Mouse (Mus musculus) forebrain, embryonic 16.5 days (tissue): ENCODE measurements around the gene Spata16. TPM values are rescaled to one million over a fixed set of nuclear protein-coding genes. Genes with fewer than 3 reads are reported as not detected.

Experiments
- ATAC-seq: fragments of 200-750 bp; cut with Nextera tagmentation; 2 replicates; pipeline ENCODE4 v1.8.0; 2017; ENCODE audit warnings: mild to moderate bottlenecking, moderate library complexity
- H3K27ac ChIP-seq: fragments of 300-500 bp; sonication (generic); 2 replicates; pipeline ENCODE4 v1.5.1; 2014; ENCODE audit warnings: low read length, control low read depth
- H3K27me3 ChIP-seq: fragments of 300-500 bp; sonication (generic); replicated peaks from 2 replicates; pipeline ENCODE4 v1.6.1; 2014; ENCODE audit warnings: low read length; ENCODE audit not compliant: control insufficient read depth, insufficient read depth
- H3K36me3 ChIP-seq: fragments of 300-500 bp; sonication (generic); 2 replicates; pipeline ENCODE4 v1.6.1; 2014; ENCODE audit not compliant: control insufficient read depth, insufficient read depth
- H3K4me1 ChIP-seq: fragments of 300-500 bp; sonication (generic); replicated peaks from 2 replicates; pipeline ENCODE4 v1.6.1; 2014; ENCODE audit warnings: low read length; ENCODE audit not compliant: control insufficient read depth, insufficient read depth
- H3K4me2 ChIP-seq: fragments of 300-500 bp; sonication (generic); 2 replicates; pipeline ENCODE4 v1.6.1; 2014; ENCODE audit warnings: mild to moderate bottlenecking, low read length, control low read depth
- H3K4me3 ChIP-seq: fragments of 300-500 bp; sonication (generic); replicated peaks from 2 replicates; pipeline ENCODE4 v1.5.1; 2014; ENCODE audit warnings: mild to moderate bottlenecking, low read length, control low read depth
- H3K9ac ChIP-seq: fragments of 300-500 bp; sonication (generic); replicated peaks from 2 replicates; pipeline ENCODE4 v1.6.1; 2014; ENCODE audit warnings: low read depth, low read length, control low read depth
- H3K9me3 ChIP-seq: fragments of 300-500 bp; sonication (generic); 2 replicates; pipeline ENCODE4 v1.6.1; 2016; ENCODE audit warnings: low read length; ENCODE audit not compliant: control insufficient read depth
- WGBS: fragments of 180-500 bp; shearing (Covaris S2); extraction: QIAGEN DNeasy Blood & Tissue Kit; methylation state at CpG from one replicate; pipeline ENCODE4 v1.1.7; 2014; 5-methylcytosine and 5-hydroxymethylcytosine counted together
- polyA plus RNA-seq: library from polyadenylated mRNA; unstranded; fragments of >200 nt; fragmentation: Nextera tagmentation; extraction: Ambion mirVana; gene quantifications from 2 replicates; pipeline ENCODE4 v1.2.1, GENCODE M21; 2015

Spata16 gene
- polyA plus RNA-seq, 1 experiment from 2014 or later = not detected

DNA sequence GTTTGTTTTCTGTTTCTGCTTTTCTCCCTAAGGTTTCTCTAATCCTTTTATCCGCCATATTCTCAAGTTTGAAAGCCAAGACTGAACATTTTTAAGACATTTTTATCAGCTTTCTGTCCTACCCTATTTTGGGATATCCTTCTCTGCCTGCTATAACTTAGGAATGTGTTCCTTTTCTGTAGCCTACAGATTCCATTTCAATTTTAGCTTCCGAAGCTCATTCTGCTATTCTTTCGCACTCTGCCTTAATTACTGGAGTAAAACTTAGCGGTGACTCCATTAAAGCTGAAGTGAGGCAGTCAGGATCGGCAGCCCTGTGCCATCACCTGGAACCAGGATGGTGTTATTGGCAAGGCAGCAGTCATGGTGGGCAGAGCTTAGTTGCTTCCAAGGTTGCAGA, 178.3 kb downstream of the Spata16 start:
- Histone ChIP-seq H3K4me1 (no peaks in the 10 kb centered on the region), H3K9ac (no peak overlapping the region), H3K4me2 (no peak overlapping the region), H3K4me3 (no peak overlapping the region), H3K36me3 (no peaks in the 10 kb centered on the region), H3K9me3 (no peaks in the 10 kb centered on the region), H3K27me3 (no peaks in the 10 kb centered on the region), H3K27ac (no peak overlapping the region)
- no peak for ATAC-seq
- WGBS = 90% methylated on average over 5 of the region's 5 CpGs

DNA sequence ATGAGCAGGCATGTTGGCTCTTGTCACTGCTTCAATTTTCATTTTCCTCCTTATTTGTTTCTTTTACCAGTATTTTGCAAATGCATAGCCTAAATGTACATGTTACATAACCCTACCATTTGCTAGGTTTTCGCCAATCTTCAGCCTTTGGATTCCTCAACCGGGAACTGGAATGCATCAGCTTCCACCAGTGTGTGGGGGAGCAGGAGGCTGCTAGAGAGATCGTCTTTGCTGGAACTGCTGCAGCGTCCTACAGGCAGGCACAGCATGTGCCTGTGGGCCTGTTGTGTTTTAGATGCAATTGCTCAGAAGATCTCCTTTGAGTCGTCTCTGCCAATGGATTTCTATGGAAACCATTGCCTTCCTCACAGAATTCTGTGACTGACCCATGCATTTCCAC, 182.0 kb downstream of the Spata16 start:
- no peak overlapping the region for H3K9ac ChIP-seq
- ATAC-seq = no peak
- H3K9me3 ChIP-seq = no peaks in the 10 kb centered on the region
- no peaks in the 10 kb centered on the region for H3K27me3 ChIP-seq
- H3K27ac ChIP-seq = no peak overlapping the region
- no peak overlapping the region for H3K4me3 ChIP-seq
- H3K4me2 ChIP-seq = no peak overlapping the region
- H3K4me1 ChIP-seq = no peaks in the 10 kb centered on the region
- no peaks in the 10 kb centered on the region for H3K36me3 ChIP-seq
- WGBS = 54% methylated on average over 5 of the region's 5 CpGs

DNA sequence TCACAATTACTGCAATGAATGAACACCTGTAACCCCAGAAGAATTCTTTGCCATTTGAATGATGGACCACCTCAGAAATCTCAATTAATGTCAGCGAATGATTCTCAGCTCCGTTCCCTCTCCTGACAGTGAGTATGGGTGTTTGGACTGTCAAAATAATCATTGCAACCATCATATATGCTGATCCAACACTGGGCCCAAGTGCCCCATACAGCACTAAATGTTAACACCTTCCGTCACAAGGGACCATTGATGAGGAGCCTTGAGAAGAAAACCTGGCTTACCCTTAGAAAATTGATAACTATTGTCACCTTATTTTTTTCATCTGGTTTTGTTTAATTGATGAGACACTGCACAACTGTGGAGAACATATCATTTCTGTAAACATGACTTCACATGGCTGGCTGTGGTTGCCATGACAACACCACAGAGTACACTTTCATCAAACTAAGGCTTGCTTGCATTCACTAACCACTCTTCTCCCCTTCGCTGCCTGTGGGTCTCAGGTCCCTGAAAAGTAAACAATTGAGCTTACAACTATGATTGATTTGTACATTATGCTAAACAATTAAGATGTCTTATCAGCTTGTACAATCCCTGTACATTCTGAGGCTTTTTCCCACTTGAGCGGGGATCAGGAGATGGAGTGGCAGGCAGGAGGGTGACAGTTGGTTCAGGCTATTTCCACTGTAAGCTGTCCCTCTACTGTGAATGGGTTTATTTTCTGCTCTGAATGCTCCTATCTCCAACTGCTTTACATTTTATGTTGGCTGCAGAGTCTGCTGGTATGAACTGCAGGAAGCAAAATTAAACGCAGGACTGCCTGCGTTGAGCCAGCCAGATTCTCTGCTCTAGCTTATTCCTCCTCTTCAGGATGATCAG, 189.8 kb downstream of the Spata16 start:
- Histone ChIP-seq H3K9me3 (no peaks in the 10 kb centered on the region), H3K4me3 (no peak overlapping the region), H3K36me3 (no peaks in the 10 kb centered on the region), H3K27ac (no peak overlapping the region), H3K27me3 (no peaks in the 10 kb centered on the region), H3K9ac (no peak overlapping the region), H3K4me1 (peaks cover 6% of the 10 kb centered on the region), H3K4me2 (no peak overlapping the region)
- WGBS = 53% methylated on average over 7 of the region's 7 CpGs
- ATAC-seq = peak; percentile 87

DNA sequence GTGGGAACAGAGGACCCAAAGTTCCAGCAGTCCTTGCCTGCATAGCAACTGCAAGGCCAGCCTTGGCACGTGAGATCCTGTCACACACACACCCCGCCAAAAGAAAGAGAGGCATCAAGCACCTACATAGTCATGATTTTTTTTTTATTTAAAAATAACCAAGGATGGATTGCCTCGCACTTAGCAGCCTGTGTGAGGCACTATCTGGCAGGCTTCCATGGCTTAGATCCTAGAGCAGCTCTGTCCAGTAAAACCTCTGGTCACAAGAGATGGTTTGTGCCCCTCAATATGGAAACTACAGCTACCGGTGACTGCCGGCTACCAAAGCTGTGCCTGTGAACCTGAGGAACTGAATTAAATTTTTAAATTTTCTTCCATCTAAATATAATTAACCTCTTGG, 195.5 kb downstream of the Spata16 start:
- no peaks in the 10 kb centered on the region for H3K27me3 ChIP-seq
- no peak for ATAC-seq
- no peaks in the 10 kb centered on the region for H3K9me3 ChIP-seq
- no peak overlapping the region for H3K9ac ChIP-seq
- H3K36me3 ChIP-seq = no peaks in the 10 kb centered on the region
- no peak overlapping the region for H3K27ac ChIP-seq
- no peak overlapping the region for H3K4me3 ChIP-seq
- H3K4me2 ChIP-seq = no peak overlapping the region
- WGBS = 70% methylated on average over 5 of the region's 5 CpGs
- peaks cover 16% of the 10 kb centered on the region for H3K4me1 ChIP-seq

DNA sequence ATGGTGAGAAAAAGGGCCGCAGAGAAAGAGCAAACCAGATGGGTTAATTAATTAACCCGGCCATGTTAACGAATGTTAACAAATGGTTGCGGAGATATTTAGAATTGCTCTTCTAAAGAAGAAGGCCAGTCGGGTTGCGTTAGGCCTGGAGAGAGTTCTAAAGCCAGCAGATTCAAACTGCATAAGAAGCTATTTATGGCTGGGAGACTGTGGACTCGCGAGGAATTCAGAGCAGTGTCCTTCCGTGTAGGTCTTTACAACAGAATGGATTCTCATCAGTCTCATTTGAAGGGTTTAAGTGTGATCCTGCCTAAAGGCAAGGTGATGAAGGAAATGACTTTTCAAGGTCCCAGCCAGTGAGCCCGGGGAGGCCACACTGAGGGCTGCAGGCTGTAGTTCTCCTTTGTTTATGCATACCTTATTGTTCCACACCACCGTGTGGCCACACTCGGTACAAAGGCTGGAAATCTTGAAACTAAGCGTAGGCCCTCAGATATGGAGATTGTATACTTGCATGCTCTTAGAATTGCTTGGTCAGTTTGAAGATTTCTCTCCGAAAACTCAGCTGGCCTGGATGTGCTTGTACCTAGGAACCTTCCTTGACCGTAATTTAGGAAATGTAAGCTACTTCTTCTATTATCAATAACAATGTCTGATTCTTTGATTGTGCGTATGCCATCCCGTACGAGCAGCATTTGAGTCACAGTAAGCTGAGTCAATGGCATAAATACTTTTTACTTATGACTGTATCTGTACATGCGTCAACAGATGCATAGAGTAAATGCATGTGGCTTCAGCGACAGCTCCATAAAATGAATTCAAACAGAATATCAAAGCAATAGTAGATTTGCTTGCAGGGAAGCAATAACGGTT, 197.0 kb downstream of the Spata16 start:
- peak; percentile 76 for ATAC-seq
- 44% methylated on average over 21 of the region's 21 CpGs for WGBS
- Histone ChIP-seq H3K36me3 (no peaks in the 10 kb centered on the region), H3K4me1 (peaks cover 16% of the 10 kb centered on the region), H3K4me3 (no peak overlapping the region), H3K9ac (no peak overlapping the region), H3K9me3 (no peaks in the 10 kb centered on the region), H3K27me3 (no peaks in the 10 kb centered on the region), H3K4me2 (no peak overlapping the region), H3K27ac (peak overlapping the region; percentile 9; the same call in 1 of the 2 replicates)

DNA sequence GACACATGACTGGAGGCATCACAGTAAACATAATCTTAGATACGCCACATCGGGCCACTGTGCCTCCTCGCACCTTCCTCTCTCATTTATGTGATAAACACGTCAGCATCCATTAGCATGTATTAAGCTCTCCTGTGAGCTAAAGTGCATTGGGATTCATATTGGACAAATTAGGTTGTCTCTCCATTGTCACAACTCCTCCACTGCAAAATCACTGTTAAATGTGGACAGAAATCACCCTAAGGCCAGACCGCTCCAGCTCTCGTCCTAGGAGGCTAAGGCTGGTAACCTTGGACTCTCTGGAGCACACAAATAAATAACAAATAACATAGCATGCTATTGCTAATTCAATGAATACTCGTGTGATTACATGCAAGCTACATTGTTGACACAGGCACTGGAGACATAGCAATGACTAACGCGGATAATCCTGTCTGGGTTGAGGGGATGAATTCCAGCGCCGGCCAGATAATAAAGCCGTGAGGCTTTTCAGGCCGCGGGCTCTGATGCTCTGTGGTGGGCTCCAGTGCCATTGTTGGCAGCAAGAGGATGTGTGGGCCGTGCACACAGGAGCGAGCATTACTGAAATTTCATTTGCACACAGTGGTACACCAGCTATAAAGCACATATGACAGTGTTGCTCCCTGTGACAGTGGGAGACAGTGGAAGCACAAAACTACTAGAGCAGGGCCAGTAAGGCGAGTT, 197.8 kb downstream of the Spata16 start:
- Histone ChIP-seq H3K36me3 (no peaks in the 10 kb centered on the region), H3K4me1 (peaks cover 16% of the 10 kb centered on the region), H3K9ac (0 out of 2 replicates have a peak overlapping the region, but pooled peaks have one; percentile 2), H3K27ac (0 out of 2 replicates have a peak overlapping the region, but pooled peaks have one; percentile 9), H3K4me2 (no peak overlapping the region), H3K4me3 (no peak overlapping the region), H3K9me3 (no peaks in the 10 kb centered on the region), H3K27me3 (no peaks in the 10 kb centered on the region)
- 43% methylated on average over 17 of the region's 17 CpGs for WGBS
- ATAC-seq = peak; percentile 72

DNA sequence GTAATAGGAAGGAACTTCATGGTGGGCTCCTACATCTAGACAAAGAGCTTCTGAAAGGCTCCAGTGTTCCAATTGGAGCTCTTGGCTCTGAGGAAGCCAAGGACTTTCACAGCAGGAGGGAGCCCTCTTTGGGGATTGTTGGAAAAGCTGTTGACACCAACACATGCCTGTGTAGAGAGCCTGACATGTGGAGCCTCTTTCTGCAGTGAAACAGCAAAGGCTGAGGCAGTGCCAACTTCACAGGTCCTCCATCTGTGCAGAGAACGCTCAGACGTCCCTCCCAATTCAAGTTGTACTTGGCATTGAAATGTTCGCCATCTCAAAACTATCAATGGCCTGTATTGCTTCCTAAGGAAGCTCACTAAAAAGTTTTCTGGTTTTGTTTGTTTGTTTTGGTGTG, 207.6 kb downstream of the Spata16 start:
- peak; percentile 96 for ATAC-seq
- Histone ChIP-seq H3K4me1 (peaks cover 6% of the 10 kb centered on the region; the same call in 1 of the 2 replicates), H3K4me2 (no peak overlapping the region), H3K36me3 (no peaks in the 10 kb centered on the region), H3K4me3 (no peak overlapping the region), H3K9ac (no peak overlapping the region), H3K9me3 (no peaks in the 10 kb centered on the region), H3K27ac (peak overlapping the region; percentile 49), H3K27me3 (no peaks in the 10 kb centered on the region)
- WGBS = 46% methylated on average over 3 of the region's 3 CpGs

DNA sequence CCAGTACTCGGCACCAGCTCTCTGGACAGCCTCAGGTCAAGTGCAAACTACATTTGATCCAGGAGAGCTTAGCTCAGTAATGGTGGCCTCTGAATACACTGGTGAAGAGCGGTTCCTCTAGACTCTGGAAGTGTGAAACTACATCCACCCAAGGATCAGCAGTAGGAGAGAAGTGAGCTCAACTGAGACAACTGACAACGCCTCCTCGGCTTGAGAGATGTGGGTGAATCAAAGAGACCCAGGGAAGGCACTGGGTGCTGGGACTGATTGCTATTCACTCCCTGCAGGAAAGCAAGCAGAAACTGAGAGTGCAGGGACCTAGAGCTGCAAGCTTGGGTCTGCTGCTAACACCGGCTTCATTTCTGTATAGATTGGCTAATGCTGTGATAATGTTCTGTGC, 210.5 kb downstream of the Spata16 start:
- no peak overlapping the region; the same call in 1 of the 2 replicates for H3K27ac ChIP-seq
- no peak overlapping the region for H3K9ac ChIP-seq
- 65% methylated on average over 5 of the region's 5 CpGs for WGBS

DNA sequence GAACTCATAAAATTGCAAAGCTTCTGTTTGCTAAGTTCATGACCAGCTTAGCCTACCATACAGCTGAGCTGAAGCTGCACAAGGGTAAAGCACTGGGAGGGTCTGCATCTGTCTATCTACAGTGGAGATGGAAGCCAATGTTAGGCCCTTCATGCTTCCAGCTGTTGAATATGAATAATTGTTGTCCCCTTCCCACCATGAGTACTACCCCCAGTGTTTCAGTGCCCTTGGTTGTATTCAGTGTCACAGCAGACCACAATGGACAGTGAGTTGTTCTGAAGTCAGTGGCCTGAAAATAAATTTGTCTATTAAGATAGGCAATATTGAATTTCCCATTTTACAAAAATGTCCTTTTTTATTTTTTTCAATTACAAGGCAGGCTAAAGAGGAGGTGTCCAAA, 212.8 kb downstream of the Spata16 start:
- H3K4me3 ChIP-seq = no peak overlapping the region
- H3K27me3 ChIP-seq = no peaks in the 10 kb centered on the region
- H3K36me3 ChIP-seq = no peaks in the 10 kb centered on the region
- H3K9ac ChIP-seq = no peak overlapping the region
- ATAC-seq = no peak
- peaks cover 12% of the 10 kb centered on the region for H3K4me1 ChIP-seq
- no peak overlapping the region for H3K4me2 ChIP-seq
- no peaks in the 10 kb centered on the region for H3K9me3 ChIP-seq
- peak overlapping the region; percentile 76 for H3K27ac ChIP-seq

More for the DNA sequence above, 210.5 kb downstream of the Spata16 start:
- Histone ChIP-seq H3K9me3 (no peaks in the 10 kb centered on the region), H3K4me2 (no peak overlapping the region), H3K27me3 (no peaks in the 10 kb centered on the region), H3K4me3 (no peak overlapping the region), H3K4me1 (peaks cover 12% of the 10 kb centered on the region), H3K36me3 (no peaks in the 10 kb centered on the region)
- no peak for ATAC-seq
